Mouse (Mus musculus): ENCODE results near the gene Otogl.

Otogl gene

DNA sequence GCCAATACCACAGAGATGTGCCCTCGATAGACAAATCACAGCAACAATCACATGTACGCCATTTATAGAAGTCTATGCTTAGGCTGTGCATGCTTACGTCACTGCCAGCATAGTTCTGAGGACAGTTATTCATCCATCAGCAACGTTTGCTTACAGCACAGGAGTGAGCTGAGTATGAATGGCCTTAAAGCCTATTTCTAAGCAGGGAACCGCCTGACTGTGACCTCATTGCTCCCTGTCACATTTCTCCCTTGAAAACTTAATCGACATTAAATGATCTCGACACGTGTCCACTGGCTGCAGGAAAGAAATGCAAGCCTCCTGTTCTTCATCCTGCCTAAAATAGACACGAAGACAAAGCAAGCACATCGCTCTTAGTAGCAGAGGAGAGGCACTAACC lies 5.5 kb downstream of the Otogl start:
- no peak for DNase-seq (ENCODE audit: low read depth, low spot score)

DNA sequence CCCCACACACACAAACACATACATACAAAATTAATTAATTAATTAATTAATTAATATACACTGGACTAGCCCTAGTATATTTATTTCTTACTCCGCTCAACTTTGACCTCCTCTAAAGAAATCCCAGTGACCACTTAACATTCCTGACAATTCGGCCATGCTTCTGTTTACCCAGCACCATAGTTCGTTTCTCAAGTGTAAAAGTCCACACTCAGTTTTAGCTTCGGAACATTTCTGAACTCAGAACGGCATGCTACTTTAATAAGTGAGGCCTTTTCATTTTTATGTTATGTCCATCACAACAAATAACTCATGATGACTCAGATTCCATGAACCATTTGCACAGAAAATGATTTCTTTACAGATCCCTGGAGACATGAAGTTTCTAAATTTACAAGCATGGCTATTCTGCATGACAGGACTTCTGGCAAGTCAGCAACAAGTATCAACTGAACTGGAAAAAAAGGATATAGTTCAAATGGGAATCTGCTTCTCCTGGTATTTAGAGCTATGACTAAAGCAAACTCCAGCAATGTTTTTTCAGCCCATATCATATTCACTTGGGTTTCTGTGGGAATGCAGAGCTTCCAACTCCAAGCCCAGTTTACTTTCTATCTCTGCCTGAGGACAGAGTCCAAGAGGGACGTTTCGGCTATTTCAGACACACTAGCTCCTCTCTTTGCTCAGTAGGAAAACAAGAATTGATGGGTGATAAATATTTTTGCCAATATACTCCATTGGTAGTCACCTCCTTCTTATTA lies 6.5 kb downstream of the Otogl start:
- peak; percentile 43 for DNase-seq (ENCODE audit: low read depth, low spot score)

DNA sequence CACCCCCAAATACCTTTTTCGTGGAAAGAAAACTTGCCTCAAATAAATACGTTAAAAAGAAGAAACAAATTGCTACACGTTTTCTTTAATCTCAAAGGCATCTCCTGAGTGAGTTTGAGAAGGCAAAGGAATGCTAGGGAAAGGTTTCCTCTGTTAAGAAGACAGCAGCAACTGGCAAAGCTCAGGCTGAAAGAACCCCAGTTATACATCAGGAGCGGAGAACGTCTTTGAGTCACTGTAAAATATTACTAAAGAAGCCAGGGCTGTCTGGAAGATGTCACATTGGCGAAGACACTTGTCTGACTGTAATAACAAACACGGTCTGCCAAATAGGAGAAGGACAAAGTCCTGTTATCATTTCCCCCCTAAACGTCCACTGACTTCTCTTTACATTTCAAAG lies 10.0 kb downstream of the Otogl start:
- no peak for DNase-seq (ENCODE audit: low read depth, low spot score)

DNA sequence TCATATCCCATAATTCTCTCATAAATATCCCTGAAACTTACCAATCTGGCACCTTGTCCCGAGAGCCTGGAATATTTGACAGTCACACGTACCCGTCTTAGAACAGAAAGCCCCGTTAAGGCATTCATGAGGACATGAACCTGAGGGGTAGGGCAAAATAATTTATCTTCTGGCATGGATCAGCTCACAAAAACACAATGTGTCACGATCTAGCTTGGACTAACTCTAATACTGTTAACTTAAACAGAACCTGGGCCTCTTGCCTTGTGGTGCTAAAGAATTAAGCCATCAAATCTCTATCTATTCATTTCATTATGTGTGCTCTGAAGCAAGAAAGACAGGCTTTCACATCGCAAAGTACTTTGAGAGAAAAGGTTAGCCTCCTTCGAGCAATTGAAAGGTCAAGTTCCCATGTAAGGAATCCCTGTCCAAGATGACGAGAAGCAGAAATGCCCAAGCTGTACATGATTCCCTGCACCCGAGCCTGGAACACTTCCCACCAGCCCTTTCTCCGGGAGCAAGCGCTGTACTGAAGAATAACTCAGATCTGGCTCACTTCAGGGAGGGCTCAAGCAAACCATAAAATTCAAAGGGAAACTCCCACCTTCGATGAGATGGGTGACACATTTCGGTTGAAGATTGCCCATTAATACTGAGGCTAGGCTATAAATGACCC lies 10.6 kb downstream of the Otogl start:
- no peak for DNase-seq (ENCODE audit: low read depth, low spot score)

DNA sequence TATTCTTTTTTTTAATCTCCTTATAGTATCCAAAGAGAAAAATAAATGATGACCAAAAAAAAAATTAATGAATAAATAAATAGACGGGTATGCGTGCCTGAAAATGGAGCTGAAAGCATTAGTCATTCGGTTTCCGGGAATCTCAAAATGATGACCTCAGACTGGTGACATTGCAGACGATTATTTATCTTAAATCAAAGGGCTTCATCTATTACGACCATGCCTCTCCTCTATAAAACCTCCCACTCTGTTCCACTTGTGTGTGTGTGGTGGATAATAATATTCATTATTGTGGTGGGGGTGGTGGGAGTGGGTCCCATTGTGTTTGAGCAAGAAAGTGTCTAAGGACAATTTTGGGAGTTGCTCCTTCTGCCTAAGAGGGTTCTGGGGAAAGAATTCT lies 12.0 kb downstream of the Otogl start:
- no peak for DNase-seq (ENCODE audit: low read depth, low spot score)

DNA sequence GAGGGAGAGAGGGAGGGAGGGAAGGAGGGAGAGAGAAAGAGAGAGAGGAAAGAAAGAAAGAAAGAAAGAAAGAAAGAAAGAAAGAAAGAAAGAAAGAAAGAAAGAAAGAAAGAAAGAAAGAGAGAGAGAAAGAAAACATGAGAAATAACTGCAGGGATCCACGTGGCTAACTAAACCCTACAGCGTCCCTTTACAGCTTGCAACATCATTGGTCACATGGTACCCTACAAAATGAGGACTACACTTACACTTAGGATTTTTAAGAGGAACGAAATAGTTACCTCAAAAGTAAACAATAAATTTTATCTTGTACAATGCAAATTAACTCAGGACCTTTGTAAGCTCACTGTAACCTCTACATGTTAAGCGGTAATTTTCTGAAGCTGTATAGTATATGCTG lies 15.8 kb downstream of the Otogl start:
- DNase-seq (ENCODE audit: low read depth, low spot score) = no peak

DNA sequence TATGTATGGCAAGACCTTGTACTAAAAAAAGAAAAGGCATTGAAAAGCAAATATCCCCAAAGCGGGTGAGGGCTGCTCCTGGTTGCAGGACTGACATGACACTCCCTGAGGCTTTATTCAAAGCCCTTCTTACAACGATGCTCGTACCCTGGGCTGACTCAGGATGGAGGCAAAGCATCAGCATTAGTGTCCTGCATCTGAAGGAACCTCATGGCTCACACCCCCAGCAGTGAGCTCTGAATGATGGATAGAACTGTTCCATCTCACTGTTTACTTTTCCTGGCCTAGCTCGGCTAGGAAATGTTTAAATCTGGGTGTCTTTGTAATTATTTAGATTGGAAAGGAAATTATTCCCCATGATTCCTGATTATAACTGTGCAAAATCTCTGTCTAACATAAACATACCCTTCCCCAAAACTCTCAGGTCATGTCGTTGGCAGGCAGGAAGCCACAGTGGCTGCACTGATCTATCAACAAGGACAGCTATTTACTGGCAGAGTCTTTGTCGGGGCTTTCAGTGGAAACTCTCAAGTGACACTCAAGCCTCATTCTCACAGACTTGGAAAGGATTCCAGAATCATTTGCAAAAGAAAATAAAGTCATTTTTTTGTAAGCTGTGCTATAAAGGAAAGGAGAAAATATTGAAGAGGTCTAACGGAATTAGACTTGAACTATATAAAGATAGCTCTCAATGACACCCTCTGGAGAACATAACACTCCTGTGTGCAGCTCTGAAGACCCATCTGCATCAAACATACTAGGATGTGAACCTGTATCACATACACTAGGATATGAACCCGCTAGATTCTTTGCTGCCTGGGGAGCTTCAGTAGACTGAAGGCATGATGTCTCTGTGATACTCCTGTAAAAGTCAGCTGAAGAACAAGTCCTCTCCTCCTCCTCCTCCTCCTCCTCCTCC lies 17.0 kb downstream of the Otogl start:
- DNase-seq (ENCODE audit: low read depth, low spot score) = no peak

DNA sequence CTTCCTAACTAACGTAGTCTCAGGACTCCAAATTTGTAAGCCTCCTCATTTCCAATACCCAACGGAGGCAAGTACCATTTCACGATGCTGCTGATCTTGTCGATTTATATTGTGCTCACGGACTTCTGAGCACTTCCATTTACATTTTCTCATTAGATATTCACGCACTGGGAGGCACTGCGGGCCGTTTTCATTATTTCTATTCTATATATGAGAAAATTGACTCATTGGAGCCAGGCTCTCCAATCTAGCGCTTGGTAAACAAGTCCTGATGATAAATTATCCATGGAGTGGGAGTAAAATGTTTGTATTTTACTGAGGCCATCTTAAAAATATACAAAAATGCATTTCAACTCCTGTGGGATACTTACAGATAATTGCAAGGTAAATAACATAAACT lies 21.5 kb downstream of the Otogl start:
- DNase-seq (ENCODE audit: low read depth, low spot score) = no peak

DNA sequence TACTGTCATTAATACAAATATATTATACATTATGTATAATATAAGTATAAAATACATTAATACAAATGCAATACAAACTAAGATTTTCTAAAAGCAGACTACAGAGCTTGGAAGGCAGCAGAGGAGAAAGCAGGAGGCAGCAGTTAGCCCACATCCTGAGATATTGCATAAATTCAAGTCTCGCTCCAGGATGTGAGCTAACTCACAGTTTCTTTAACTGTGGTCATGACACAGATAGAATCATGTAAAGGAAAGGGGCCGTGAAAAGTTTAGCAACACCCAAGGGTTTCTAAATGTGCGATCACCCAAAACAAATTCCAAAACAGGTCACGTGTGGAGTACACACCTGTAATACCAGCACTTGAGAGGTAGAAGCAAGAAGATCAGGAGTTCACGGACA lies 39.4 kb downstream of the Otogl start:
- DNase-seq (ENCODE audit: low read depth, low spot score) = no peak

DNA sequence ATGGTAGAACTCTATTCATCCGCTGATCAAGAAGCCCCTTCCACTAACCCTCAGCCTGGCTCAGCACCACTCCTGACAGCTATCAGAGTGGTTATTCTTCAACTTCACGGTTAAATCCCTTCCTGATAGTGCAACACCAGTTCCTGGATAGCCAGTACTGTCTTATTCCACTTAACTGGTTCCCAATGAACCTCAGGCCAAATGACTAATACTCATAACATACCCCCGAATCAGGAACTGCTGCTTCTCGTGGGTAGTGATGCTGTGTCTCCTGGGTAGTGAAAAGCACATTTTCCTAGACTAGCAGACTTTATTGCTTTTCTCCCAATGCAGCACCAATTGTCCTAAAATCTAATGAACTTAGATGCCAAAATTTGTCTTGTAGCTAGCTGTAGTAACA lies 39.8 kb downstream of the Otogl start:
- DNase-seq (ENCODE audit: low read depth, low spot score) = no peak

DNA sequence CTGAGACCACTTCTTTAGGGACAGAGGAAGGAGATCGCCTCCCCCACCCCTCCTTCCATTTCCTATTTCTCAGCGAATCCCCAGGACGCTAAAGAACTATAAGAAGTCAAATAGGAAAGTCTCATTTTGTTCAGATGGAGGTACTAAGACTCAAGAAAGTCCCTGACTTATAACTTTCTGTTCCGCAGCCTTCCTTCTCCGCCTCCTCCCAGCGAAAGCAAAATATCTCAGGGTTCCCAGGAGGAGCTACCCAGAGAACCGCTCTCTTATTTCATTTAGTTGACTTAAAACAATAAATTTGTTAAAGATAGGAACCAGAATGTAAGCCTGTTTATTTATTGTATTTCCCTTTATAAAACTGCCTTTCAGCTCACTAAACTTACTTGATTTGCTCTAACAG lies 41.4 kb downstream of the Otogl start:
- no peak for DNase-seq (ENCODE audit: low read depth, low spot score)

DNA sequence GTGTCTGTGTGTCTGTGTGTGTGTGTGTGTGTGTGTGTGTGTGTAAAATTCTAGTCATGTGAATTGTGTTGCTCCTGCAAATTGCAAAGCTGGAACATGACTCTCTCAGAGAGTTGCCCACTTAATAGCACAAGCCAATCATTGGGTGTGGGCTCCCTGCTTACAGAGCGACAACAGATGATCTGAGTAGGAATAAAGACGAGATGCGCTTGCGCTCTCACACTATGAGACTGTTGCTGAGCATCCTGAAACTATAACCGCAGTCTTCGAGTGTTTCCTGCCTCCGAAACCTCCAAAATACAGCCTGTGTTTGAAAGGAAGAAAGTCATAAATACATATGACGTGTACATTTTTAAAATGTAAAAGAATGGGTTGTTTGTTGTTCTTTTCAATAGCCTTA lies 43.0 kb downstream of the Otogl start:
- DNase-seq (ENCODE audit: low read depth, low spot score) = no peak

DNA sequence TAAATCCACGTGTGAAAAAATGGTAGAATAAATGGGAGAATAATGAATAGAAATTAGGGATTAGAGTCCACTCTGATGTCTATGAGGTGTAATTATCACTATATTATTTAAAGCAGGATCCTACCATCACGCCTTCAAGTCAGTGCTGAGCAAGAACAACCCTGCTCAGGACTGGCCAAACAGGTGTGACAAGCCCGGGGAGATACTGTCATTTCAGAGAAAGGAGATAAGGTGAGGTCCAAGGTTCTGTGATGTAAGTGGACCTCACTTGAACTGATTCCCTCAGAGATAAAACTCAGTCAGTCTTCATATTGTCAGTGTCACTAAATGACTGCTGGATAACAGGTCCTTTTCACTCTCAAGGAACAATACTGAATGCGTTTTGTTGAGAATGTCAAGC lies 44.5 kb downstream of the Otogl start:
- no peak for DNase-seq (ENCODE audit: low read depth, low spot score)

DNA sequence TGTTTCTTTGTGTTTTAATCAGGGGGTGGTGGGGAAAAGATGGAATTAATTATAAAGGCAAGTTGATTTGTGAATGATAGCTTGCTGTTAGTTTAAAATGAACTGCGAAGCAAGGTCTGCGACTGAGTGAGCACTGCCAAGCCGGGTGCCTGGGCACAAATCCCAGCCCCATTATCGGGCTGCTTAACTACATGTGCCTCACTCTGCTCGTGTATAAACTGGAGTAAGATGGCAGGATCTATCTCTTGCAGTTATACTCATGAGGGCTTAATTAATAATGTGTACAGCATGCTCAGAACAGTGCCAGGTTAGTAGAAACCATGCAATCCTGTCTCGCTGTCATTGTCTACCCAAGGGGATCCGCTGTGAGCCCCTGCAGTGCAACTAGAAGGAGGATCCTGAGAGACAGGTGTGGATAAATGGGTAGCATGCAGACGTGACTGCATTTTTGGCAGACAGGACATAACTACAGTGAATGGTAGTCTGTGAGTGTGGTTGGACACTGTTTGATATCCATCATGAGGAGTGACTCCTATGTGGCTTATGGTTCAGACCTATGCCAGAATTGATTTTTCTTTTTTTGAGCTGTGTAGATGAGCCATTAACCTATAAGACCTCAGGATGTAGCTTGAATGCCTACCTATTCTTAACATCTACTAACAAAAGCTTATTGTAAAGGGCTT lies 51.6 kb downstream of the Otogl start:
- no peak for DNase-seq (ENCODE audit: low read depth, low spot score)

DNA sequence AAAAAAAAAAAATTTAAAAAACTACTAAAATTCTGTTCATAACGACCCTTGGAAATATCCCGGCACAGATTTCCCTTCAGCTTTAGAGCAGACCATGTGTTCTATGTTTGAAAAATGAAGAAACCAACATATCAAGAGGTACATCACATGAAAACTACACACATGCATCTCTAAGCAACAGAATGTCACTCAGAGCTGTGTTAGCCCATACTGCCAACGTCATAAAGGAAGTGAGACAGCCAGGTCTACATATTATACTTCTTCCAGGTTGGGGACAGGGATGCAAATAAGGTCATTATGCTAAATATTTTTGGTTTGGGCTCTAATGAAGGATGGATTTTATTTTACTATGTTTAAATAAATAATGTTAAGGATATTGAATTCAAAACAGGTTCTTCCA lies 52.7 kb downstream of the Otogl start:
- no peak for DNase-seq (ENCODE audit: low read depth, low spot score)

DNA sequence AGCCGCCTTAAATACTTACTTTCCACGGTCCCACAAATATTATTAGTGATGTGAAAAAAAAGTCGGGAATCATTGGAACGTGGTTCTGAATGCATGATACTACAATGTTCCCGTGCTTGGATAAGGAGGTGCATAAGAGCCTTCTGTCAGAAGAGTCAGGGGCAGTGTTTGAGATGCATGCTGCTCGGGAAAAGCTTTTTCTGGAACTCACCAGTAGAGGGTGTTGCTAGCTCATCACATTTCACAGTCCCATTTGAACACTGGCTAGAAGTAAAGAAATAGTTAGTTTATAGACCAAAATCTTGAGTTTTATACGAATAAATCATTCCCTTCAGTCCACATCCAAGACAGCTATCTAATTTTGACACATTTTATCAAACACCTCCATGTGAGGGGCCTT lies 53.2 kb downstream of the Otogl start:
- peak; percentile 4 for DNase-seq (ENCODE audit: low read depth, low spot score)

DNA sequence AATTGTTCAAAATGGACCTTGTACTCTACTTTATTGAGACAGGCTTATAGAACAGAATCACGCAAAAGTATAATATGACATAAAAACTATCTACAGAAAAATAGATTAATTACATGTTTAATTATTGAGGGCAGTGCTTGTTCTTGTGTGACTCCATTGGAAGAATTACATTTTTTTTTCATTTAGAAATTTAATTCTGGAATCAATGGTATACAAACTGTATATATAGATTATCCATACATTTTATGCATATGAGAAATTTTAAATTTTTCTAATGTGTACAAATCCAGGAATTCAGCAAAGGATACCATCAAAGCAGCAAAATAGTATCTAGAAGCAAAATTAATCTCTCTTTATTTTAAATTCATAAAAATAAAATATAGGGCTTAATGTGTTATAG lies 67.0 kb downstream of the Otogl start:
- no peak for DNase-seq (ENCODE audit: low read depth, low spot score)

DNA sequence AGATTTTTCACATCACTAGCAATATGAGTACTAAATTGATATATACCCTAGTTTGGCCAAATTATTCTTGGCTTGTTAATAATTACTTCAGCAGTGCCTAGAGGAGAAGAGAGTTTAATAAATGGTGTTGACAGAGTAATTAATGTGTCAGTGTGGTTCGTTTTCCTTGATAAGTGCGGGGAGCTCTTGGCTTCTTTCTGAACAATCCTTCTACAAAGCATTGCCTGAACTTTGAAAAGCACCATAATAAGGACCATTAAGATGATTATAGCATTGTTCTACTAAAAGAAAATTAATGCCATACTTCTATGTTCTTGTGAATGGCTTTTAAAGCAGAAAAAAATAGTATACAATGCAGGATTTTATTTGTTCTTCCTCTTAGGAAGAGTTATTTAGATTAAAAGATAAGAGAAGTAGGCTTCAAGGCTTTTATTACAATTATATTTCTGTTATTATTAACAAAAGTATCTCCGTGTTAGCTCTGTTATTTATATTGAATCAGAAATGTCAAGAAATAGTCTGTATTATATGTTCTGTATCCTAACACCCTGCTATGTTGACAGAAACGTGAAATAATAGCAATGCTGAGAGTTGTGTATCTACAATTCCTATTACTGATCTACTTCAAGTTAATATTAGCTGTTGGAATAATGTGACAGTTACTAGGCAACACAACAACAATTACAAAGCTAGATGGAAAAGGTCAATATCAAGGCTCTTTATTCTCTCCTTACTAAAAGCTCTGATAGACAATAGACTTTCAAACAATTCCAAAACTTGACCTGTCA lies 77.3 kb downstream of the Otogl start:
- DNase-seq (ENCODE audit: low read depth, low spot score) = no peak

DNA sequence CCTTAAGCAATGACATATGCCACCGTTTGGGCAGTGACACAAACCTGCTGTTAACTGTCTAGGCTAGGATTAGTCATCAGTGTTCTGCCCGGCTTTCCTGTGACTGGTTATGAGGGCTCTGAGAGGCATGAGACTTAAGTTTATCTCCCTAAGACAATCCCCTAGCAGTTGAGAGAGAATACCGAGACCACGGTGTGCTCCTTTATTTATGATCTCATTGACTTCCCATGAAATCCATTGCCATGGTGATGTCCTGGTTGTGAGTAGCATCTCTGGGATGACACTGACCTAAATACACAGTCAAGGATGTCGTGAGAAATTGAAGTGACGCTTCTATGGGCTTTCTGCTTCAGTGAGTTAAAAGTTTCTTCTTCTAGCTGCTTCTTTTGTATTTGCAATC lies 82.8 kb downstream of the Otogl start:
- DNase-seq (ENCODE audit: low read depth, low spot score) = no peak

DNA sequence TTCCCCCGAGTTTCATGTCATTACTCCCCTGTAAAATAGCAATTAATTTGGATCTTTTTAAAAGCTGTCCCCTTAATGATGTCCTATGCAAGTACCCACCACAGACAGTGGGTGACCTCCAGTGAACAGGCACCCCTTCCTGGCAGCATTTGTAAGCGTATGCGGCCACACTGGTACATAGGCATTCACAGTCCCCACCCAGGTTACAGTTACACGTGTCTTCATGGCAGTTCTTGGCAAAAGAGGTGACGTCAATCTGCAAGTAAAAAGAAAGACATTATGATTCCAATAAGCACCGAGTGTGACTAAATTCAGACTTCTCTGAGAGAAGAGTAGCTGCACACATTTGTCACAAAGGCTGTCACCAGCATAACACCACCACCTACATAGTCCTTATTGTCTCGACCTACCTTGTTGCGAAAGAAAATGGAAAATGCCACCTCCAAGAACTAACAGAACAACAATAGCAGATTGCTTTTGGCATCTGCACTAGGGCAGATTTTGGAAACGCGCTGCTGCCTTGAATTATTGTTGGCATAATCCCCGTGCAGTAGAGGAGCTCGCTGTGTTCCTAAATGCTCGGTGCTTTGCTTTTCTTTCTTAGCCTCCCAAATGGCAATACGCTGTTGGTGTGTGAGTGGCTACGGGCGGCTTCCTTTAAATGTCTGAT lies 98.0 kb downstream of the Otogl start:
- DNase-seq (ENCODE audit: low read depth, low spot score) = no peak
